Mouse (Mus musculus): ENCODE data around the gene Met.

DNA sequence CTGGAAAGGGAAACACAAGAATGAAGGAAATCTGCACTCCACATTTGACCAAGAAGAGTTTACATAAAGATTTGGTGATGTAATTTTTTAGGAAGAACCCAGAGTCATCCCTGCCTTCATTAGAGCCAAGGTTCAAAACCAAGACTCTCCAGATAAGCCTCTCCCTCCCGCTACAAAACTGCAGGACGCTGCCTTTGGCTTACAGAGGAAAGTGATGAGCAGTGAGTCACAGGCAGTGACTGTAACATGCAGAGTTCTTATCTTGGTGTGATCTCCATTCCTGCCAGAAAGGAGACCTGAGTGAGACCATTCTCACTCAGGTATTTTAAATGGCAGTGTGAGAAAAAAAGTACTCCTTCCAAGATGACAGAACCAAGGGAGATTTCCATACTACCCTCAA, 137.9 kb downstream of the Met start:
- no peak for TF ChIP-seq POLR2A (IDR thresholded peaks at IDR 0.05; ENCODE audit: low read depth, low read length)
- no peak for TF ChIP-seq CTCF (IDR thresholded peaks at IDR 0.05; ENCODE audit: extremely low read depth, insufficient read depth, insufficient read length, insufficient replicate concordance)
